Mouse (Mus musculus): ENCODE data around the gene Farp2.

DNA sequence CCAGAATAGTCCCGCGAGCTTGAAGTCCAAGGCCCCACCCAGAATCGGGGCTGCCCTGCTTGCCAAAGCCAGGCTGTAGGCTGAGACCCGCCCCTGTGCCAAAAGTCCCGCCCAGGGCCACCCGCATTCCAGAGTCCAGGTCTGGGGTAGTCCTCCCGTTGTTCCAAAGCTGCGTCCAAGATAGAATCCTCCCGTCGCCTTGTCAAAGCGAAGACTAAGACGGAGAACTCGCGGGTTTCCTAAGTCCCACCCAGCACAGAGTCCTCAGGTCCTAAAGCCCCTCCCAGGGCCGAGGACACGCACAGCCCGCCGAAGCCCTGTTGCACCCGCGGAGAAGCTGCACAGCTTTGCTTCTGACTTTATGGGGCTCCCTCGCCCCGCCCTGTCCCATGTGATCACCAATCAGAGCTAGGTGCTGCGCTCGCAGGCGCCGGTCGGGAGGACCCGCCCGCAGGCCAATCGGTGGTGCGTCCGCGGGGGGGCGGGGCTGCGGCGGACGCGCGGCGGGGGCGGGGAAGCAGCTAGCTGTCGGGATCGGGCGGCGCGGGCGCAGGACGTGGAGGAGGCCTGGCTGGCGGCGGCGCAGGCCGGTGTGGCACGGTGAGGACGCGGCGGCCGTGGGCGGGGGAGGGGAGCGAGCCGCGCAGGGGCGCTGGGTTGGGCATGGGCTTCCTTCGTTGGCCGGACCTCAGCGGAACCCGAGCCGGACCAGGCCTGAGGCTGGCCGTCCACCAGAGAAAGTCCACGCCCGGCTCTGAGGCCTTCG is at the start of gene Farp2:
- no peak for TF ChIP-seq CTCF (IDR thresholded peaks at IDR 0.05)
- TF ChIP-seq EP300 (IDR thresholded peaks at IDR 0.05): no peak

Measured in lung, postnatal 0 days (tissue).